Mouse (Mus musculus) B cell, adult 2 months (primary cell): Measurements from ENCODE around the gene Maz.
A peak's percentile ranks its signal among the peaks of the same experiment; 100 is the strongest.

ENCODE experiments used
- DNase-seq, 2 experiments: peaks; one replicate each; pipeline ENCODE4 v3.0.0; 2022

The Maz gene

GRCm38 (mm10) chr7:127026984-127027726 is at the start of gene Maz:
Maz (minus strand) TSS chr7:127027037.
- peak; percentile 98 to 99 for DNase-seq

- no peak for DNase-seq
These were observed 49.4 kb upstream of the Maz start for GRCm38 (mm10) chr7:127076188-127076587.

DNA sequence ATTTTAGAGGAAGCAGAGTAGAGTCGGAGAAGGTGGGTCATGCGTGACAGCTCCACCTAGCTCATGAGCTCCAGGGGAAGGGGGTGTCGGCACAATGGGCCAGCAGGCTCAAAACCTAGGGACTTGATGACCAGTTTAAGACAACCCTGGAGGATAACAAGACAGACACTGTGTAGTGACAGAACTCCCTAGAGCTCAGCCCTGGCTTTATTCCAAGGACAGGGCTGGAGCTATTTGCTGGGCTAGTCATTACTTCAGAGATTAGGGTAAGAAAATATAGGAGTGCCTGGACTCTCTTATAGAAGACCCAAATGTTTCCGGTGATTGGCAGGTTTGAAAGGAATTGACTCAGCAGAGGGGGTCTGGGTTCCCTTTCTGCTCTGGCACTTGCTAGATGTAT is 46.4 kb upstream of the Maz start:
- no peak for DNase-seq

GRCm38 (mm10) chr7:127070871-127071413 is 44.1 kb upstream of the Maz start:
- DNase-seq, result no peak

GRCm38 (mm10) chr7:127066317-127066716 is 39.5 kb upstream of the Maz start:
- DNase-seq, result no peak

DNA sequence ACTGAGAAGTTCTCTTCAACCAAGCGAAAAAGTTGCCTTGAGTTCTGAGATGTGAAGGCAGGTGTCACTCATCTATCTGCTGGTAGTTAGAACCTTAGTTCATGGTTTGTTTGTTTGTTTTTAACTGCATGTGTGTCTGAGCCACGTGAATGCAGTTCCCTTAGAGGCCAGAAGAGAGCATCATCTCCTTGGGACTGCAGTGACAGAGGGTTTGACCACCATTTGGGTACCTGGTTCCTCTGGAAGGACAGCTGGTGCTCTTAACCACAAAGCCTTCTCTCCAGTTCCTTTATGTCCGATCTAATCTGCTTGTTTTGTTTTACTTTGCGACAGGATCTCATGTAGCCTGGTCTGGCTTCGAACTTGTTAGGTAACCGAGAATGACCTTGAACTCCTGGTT is 38.7 kb upstream of the Maz start:
- DNase-seq, result no peak

DNA sequence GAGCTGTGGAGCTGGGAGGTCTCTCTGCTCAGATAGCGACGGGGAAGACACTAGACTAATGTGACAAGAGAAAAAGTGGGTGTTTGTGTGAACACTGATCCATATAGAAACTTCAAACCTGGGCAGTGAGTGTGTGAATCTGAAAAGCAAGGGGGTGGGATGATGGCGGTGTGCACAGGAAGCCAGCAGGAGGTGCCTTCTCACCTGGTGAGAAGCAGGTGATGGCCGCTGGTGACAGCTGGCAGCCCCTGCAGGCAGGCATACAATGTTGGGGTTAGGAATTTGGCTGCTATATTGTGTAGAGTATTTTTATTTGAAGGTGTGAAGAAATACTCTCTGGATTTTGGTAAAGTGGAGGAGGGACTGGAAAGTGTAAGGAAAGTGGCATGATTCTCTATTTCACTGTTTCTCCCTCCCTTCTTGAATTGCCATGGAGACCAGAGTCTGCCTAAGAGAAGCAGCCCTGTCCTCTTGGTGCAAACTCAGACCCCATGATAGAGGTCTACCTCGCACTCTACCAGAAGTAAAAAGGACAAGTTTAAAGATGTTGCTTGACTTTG is 28.3 kb upstream of the Maz start:
- DNase-seq, result no peak

- peak; percentile 89 to 91 for DNase-seq
These were observed 15.2 kb upstream of the Maz start, which contains the start of gene Kif22 for GRCm38 (mm10) chr7:127041851-127042672. Kif22 (minus strand) TSS chr7:127042471.

GRCm38 (mm10) chr7:127031244-127031643 is 4.4 kb upstream of the Maz start:
- no peak for DNase-seq

DNA sequence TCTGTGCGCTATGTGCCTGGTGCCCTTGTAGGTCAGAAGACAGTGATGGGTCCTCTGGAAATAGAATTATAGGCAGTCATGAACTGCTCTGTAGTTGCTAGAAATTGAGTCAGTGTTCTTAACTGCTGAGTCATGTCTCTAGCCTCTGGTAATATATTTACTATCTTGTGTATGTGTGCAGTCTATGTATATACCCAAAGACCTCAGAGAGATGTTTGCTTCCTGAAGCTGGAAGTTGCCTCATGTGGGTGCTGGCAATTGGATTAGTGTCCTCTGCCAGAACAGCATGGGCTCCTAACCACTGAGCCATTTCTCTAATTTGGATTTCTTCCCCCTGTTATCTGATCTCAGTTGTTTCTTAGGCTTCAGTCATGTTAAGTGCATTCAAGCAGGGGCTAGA is 3.3 kb upstream of the Maz start:
- no peak for DNase-seq

GRCm38 (mm10) chr7:127027885-127028284 is 1.0 kb upstream of the Maz start:
- DNase-seq, result no peak

DNA sequence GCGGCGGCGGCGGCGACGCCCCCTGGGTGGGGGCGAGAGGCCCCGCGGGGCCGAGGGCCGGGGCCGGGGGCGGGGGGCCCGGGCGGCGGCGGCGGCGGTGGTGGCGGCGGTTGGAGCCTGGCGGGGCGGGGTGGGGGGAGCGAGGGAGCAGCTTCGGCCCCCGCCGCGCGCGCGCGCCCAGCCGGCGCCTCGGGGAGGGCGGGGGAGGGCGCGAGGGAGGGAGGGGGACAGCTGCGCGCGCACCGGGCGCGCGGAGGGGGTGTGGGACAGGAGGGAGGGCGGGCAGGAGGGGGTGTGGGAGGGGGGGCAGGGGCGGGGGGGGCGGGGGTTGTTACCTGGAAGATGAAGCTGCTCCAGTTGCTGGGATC is 237 bp downstream of the Maz start:
- peak in 1 of 2 experiments; percentile 84 for DNase-seq

- peak; percentile 66 to 69 for DNase-seq
These were observed 656 bp downstream of the Maz start for GRCm38 (mm10) chr7:127026161-127026600.

- DNase-seq, result peak in 1 of 2 experiments; percentile 61
These were observed 1.2 kb downstream of the Maz start for GRCm38 (mm10) chr7:127025556-127026160.

DNA sequence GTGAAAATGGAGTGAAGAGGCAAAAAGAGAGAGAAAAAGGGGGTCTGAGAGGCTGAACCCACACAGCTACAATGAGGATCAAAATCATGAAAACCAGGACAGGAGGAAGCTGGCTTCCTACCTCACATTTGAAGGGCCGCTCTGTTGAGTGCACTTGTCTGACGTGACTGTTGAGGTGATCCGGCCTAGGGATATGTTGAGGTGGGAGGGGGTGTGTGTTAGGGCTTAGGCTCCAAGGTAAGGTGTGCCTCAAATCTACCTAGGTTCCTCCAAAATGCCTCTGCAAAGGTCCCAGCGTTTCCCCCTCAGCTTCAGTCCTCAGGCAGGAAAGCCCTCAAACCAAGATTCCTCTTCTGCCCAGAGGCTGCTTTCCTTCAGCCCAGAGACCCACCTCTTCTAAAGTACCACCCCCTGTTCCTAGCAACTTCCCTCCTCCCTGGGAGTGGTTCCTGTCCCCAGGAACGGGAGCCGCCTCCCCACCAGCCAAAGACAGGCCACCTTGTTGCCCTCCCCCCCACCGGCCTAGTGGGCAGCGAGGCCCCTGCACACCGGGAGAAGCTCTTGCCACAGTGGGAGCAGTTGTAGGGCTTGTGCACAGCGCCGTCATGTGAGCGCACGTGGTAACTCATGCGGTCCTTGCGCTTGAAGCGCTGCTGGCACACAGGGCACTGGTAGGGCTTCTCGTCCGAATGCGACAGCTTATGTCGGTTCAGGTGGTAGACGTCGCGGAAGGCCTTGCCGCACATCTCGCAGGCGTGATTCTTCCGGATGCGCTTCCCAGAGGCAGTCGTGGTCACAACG is 1.9 kb downstream of the Maz start:
- DNase-seq, result peak; percentile 78

DNA sequence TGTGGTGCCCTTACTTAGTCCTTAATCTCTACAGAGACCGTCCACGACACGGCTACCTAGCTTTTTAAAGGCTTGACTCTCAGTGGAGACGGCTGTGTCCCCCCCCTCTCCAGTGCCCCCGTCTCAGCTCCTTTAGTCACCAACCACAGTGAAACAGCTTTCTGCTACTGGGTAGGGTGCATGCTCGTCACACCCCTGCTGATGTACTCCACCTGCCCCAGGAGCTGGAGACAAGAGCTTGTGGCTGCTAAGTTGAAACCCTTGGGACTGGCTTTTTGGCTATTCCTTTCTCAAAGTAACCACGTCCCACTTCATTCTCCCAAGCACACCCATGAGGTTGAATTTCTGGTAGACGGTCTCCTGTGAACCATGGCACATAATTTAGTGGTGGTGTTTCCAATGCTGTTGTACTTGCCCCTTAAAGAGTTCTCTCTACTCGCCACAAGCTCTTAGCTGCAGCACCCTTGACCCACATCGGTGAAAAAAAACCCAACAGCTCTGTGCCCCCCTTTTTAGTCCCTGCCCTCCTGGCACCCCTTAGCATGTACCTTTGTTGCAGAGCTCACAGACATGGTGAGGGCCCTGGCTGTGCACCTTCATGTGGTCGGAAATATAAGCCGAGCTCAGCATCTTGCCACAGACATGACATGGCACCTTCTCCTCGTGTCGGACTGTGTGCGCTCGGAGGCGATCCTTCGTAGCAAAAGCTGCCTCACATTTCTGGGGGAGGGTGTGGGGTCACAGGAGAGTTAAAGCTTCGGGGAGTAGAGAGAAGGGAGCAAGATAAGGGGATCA is 2.7 kb downstream of the Maz start:
- no peak for DNase-seq

- no peak for DNase-seq
These were observed 3.6 kb downstream of the Maz start for GRCm38 (mm10) chr7:127023272-127023691.

DNA sequence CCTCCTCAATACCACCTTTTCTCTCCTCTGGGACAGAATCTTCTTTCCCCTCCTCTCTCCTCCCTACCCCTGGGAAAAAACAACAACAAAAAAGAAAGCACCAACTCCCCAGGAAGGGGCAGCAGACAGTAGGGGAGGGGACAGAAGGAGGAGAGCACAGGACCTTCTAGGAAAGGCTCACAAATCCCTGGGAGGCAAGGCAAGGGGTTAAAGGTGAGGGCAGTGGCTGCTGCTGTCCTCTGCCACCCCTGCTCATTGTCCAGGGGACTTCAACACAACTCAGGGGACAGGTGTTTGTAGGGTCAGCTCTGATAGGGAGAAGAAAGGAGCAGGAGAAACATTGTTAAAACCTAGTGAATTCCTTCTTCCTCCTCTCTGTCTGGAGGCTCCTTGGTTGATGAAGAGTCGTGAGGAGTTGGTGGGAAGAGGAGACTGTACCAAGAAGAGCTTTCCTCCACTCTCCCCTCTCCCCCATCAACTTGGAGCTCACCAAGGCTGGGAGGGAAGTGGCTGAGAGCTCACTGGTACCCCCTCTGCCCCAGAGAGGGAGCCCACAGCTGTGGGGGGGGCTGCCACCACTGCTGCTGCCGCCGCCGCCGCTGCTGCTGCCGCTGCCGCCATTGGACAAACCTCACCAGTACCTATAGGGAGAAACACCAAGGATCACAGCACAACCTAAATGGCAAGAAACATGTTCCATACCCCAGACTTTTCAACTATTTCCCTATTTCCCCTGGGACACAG is 4.1 kb downstream of the Maz start:
- no peak for DNase-seq

GRCm38 (mm10) chr7:127021563-127022527 is 5.0 kb downstream of the Maz start:
- no peak for DNase-seq
